Mouse (Mus musculus) cerebellum, adult 2 months (tissue): ENCODE results near the gene Clec2e.

Experiments
- CTCF ChIP-seq: fragments of 200-500 bp; IDR thresholded peaks from 2 replicates; pipeline ENCODE4 v1.5.1; 2011; ENCODE audit warnings: low read depth, mild to moderate bottlenecking, control low read depth, low read length, moderate library complexity, borderline replicate concordance; ENCODE audit not compliant: insufficient read depth
- POLR2A ChIP-seq: fragments of 200-500 bp; IDR thresholded peaks from 2 replicates; pipeline ENCODE4 v1.6.1; 2011; ENCODE audit warnings: low read length, control low read depth, borderline replicate concordance; ENCODE audit not compliant: insufficient read depth

DNA sequence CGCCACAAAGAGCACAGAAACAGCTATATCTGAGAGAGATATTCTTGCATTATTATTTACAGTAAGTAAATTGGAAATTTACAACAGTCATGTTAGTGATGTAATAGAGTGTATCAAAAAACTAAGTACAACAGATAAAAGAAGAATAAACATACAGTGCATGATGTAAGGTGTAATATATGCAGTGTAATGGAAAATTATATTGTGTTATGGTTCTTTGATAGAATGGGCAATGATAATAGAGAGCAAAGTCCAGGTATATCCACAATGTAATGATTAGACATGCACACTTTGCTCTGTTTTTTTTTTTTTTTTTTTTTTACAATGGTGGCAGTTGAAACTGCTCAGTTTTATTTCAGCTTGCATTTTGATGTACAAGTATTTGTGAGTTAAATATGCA, 891 bp upstream of the Clec2e start:
- no peak for TF ChIP-seq CTCF
- TF ChIP-seq POLR2A: no peak
